Mouse (Mus musculus): ENCODE measurements around the gene Slamf1. TPM values are rescaled to one million over a fixed set of nuclear protein-coding genes. Genes with fewer than 3 reads are reported as not detected.
"Not testable (repeated sequence)": the region's sequence is repeated elsewhere in the genome, so short reads cannot be mapped to it uniquely, and the experiment has no call there.

The Slamf1 gene
- polyA plus RNA-seq, 1 experiment: 0.22 TPM

DNA sequence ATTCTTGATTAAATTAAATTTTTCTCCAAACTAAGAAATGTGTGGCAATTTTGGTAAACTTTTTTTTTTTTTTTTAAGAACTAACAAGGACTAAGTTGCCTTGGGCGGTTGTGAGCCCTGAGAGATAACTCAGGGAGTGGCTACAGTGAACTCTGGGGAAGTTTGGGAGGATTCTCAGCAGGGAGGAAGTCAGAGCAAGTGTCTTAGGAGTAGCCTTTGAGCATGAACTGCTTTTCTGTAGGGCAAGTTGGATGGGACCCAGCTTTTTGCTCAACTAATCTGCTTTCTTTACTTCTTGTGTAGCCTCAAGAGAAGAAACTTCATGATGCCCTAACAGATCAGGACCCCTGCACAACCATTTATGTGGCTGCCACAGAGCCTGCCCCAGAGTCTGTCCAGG is 30.9 kb downstream of the Slamf1 start:
- no peak for DNase-seq (ENCODE audit: extremely low spot score in 1 of 2, low spot score in 1 of 2)

DNA sequence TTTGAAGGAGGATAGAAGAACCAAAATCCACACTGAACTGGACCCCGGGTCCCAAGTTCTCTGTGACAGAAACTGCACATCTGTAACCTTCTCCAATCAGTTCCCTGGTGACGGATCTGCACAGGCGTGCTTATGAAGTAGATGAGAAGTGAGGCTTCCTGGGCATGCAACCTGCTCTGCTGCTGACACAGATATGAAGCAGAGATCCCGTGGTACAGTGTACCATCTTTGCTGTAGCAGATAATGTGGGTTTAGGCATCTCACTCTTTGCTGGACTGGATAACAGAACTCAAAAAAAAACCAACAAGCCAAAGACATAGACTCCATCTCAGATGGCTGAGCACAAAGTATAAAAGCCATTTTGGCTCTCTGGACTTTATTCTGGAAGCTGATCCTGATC is 32.7 kb downstream of the Slamf1 start:
- DNase-seq (ENCODE audit: extremely low spot score in 1 of 2, low spot score in 1 of 2): no peak

GRCm38 (mm10) chr1:171811048-171811447 is 44.1 kb downstream of the Slamf1 start:
- DNase-seq (ENCODE audit: extremely low spot score in 1 of 2, low spot score in 1 of 2): not testable (repeated sequence)

GRCm38 (mm10) chr1:171815545-171816439 is 48.9 kb downstream of the Slamf1 start:
- peak; percentile 44 to 81 for DNase-seq (ENCODE audit: extremely low spot score in 1 of 2, low spot score in 1 of 2)

DNA sequence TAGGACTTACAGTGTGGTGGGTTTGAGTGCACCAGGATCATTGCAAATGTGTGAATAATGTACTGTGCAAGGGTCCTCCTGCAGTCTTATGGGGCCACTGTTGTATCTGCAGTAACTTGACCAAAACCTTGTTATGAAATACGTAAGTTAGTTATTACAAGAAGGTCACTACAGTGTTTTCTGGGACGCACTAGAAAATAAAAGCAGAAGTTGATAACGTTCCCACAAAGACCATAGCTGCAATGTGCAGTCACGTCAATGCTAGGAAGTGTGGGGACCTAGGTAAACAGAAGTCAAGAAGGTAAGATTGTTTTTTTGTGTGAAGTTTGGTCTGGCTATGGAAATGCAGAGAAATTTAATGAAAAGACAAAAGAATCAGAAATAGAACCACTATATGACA is 50.1 kb downstream of the Slamf1 start:
- DNase-seq (ENCODE audit: extremely low spot score in 1 of 2, low spot score in 1 of 2): no peak

GRCm38 (mm10) chr1:171821331-171821730 is 54.4 kb downstream of the Slamf1 start:
- DNase-seq (ENCODE audit: extremely low spot score in 1 of 2, low spot score in 1 of 2): no peak

- DNase-seq (ENCODE audit: extremely low spot score in 1 of 2, low spot score in 1 of 2): no peak
These were observed 58.5 kb downstream of the Slamf1 start for GRCm38 (mm10) chr1:171825462-171825861.

DNA sequence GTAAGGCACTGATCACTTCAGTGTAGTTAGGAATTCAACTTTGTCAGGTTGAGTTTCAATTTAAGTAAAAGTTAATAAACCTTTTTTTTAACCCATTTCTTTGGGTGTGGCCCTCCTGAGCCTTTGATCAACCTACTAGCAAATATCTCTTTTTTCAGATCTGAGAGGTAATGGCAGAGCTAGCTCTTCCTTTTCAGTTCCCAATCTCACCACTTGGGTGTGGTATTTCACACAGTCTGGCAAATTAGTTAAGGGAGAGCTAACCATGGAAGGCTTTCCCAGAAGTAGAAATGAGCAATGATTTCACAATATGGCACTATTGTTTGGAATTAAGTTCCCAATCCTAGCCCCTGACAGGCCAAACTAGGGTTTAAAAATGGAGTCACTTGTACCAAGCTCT is 59.2 kb downstream of the Slamf1 start:
- peak in 1 of 2 experiments; percentile 65 for DNase-seq (ENCODE audit: extremely low spot score in 1 of 2, low spot score in 1 of 2)

DNA sequence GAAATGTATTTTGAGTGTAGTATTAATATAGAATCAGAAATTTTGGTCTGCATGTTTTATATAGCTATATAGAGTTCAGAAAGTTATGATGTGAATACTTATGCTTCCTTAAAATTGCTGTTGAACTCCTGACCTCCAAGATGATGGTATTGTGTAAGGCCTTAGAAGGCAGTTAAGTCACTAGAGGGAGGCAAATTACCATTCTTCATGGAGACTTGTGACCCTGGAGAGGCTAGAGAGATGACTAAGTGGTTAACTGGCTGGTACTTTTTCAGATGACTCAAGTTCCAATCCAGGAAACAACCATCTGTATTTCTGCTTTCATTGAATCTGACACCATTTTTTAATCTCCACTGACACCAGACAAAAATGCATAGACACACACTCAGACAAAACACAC is 60.7 kb downstream of the Slamf1 start:
- DNase-seq (ENCODE audit: extremely low spot score in 1 of 2, low spot score in 1 of 2): no peak

DNA sequence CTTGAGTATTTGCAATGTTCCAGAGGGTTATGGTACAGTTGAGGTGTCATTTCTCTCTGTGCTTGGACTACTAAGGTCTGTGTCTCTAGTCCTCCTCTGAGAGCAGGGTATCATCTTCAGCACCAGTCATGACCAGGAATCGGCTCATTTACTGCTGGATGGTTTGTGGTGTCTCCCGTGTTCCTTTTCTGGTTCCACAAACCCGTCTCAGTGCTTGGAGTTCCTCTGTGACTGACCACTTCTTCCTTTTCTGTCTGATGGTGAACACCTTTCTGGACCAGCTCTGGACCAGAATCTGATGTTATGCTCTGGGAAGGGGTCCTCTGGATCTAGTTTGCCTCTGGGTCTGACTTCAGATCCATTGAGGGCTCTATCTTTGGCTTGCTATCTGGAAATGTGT is 72.6 kb downstream of the Slamf1 start, which contains the start of gene Cd84:
TSS of gene Cd84 (plus strand) at position 210 of the 400 bp plus-strand sequence.
- no peak for DNase-seq (ENCODE audit: extremely low spot score in 1 of 2, low spot score in 1 of 2)

- DNase-seq (ENCODE audit: extremely low spot score in 1 of 2, low spot score in 1 of 2): no peak
These were observed 73.6 kb downstream of the Slamf1 start for GRCm38 (mm10) chr1:171840450-171841023.

DNA sequence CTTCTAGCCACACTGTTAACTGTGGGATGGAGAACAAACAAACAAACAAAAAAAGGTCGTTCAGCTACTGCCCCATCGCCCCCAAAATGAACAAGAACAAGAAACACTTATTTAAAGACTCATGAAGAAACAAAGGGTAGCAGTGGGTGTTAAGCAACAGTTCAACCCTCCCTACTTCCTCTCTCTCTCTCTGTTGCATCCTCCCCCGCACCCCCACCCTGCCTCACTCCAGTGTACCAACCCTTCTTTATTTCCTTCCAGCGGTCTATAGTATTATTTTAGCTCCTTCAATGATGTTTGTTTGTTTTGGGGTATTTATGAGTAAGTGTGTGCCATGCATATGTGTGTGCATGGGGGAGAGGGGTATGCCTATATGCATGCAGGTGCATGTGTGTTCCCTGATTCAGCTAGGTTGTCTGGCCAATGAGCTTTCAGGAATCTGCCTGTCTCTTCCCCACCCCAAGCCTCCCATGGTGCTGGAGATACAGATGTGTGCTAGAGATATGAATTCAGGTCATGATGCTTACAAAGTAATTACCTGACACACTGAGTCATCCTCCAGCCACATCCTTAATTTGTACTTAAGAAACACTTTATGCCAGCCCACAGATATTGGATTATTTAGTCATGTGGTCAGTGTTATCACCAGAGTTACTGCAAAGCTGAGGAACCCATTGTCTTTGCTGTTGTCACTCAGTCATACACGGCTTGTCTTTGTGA is 78.3 kb downstream of the Slamf1 start:
- no peak for DNase-seq (ENCODE audit: extremely low spot score in 1 of 2, low spot score in 1 of 2)

DNA sequence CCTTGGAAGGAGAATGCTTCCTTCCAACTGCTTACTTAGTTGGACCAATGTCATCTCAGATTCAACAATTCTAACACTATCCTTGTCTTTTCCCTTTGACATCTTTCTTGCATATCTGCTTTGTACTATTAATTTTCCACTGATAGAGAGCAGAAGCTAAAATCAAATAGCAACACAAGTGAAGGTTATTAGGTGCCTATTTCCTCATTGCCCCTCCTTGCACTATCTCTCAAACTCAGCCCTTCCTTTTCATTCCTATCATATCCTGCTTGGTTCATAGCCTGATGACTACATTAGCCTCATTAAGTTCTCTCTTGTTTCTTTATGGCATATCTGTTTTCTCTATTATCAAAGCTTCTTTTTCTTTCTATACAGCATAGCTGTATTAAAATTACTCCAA is 81.3 kb downstream of the Slamf1 start:
- no peak for DNase-seq (ENCODE audit: extremely low spot score in 1 of 2, low spot score in 1 of 2)

DNA sequence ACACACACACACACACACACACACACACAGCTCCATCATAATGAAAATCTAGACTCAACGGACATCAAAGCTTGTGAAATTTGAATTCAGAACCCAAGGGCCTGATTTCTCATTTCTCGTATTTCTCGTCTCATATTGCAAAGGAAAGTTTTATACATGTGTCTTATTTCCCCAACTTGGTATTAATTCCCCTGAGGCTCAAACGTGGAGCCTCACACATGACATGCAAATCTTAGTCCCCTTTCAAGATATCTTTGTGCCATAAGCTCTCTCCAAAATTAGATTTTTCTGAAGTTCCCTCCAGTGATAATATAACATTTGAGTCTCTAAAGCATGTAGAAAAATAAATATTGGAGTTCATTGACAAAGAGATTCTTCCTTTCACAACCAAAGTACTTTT is 81.8 kb downstream of the Slamf1 start:
- no peak for DNase-seq (ENCODE audit: extremely low spot score in 1 of 2, low spot score in 1 of 2)

- DNase-seq (ENCODE audit: extremely low spot score in 1 of 2, low spot score in 1 of 2): peak in 1 of 2 experiments; percentile 41
These were observed 82.5 kb downstream of the Slamf1 start for GRCm38 (mm10) chr1:171849454-171849853.

Other genes with a start within 250 kb of the Slamf1 start
- not detected in 2 replicates for gene Itln1, start 231.8 kb upstream of the Slamf1 start, polyA plus RNA-seq (2012; rRNA removed)
- gene Cd244a, start 207.9 kb upstream of the Slamf1 start, polyA plus RNA-seq (2012; rRNA removed): 0.04 TPM in 1 of 2 replicates, not detected in the other
- gene Ly9, start 159.7 kb upstream of the Slamf1 start, polyA plus RNA-seq (2012; rRNA removed): 0.19 and 0.32 TPM in 2 replicates
- gene Slamf7, start 114.1 kb upstream of the Slamf1 start, polyA plus RNA-seq (2012; rRNA removed): 0.06 and 0.17 TPM in 2 replicates
- gene Cd48, start 85.1 kb upstream of the Slamf1 start, polyA plus RNA-seq (2012; rRNA removed): 1.6 and 1.9 TPM in 2 replicates
- gene Cd84, start 72.6 kb downstream of the Slamf1 start, polyA plus RNA-seq (2012; rRNA removed): 1.7 and 3.4 TPM in 2 replicates
- gene Gm10521, start 128.5 kb downstream of the Slamf1 start, polyA plus RNA-seq (2012; rRNA removed): 0.12 and 0.17 TPM in 2 replicates
- 0.32 and 0.44 TPM in 2 replicates for gene Slamf6, start 150.4 kb downstream of the Slamf1 start, polyA plus RNA-seq (2012; rRNA removed)

Measured in frontal cortex, adult 2 months (tissue).